Mouse (Mus musculus): ENCODE results near the gene Dazap1. TPM values are rescaled to one million over a fixed set of nuclear protein-coding genes. Genes with fewer than 3 reads are reported as not detected.

Dazap1 gene
- polyA plus RNA-seq, 1 experiment from 2014 or later, result 64.9 TPM

- Histone ChIP-seq H3K4me3 (no peak overlapping the region), H3K9ac (no peak overlapping the region), H3K9me3 (replicated peaks) (no peaks in the 10 kb centered on the region), H3K27ac (no peak overlapping the region), H3K4me2 (no peak overlapping the region), H3K4me1 (no peaks in the 10 kb centered on the region), H3K27me3 (no peaks in the 10 kb centered on the region), H3K36me3 (ENCODE audit: poor library complexity, severe bottlenecking) (peaks cover 98% of the 10 kb centered on the region)
- ATAC-seq, result no peak
- 85% methylated on average over 8 of the region's 8 CpGs for WGBS
Measured at GRCm38 (mm10) chr10:80281921-80282371, 20.7 kb downstream of the Dazap1 start.

GRCm38 (mm10) chr10:80282481-80283441 lies 21.5 kb downstream of the Dazap1 start:
- no peak overlapping the region for H3K9ac ChIP-seq
- 90% methylated on average over 20 of the region's 20 CpGs for WGBS

GRCm38 (mm10) chr10:80285222-80286070 lies 24.2 kb downstream of the Dazap1 start:
- no peak overlapping the region for H3K9ac ChIP-seq
- no peaks in the 10 kb centered on the region for H3K4me1 ChIP-seq
- H3K9me3 ChIP-seq (replicated peaks), result no peaks in the 10 kb centered on the region
- no peak overlapping the region for H3K4me3 ChIP-seq
- H3K4me2 ChIP-seq, result no peak overlapping the region
- WGBS, result 86% methylated on average over 14 of the region's 15 CpGs
- H3K36me3 ChIP-seq (ENCODE audit: poor library complexity, severe bottlenecking), result peaks cover 88% of the 10 kb centered on the region
- no peak overlapping the region for H3K27ac ChIP-seq
- no peaks in the 10 kb centered on the region for H3K27me3 ChIP-seq
- no peak for ATAC-seq

More at GRCm38 (mm10) chr10:80282481-80283441, 21.5 kb downstream of the Dazap1 start:
- no peaks in the 10 kb centered on the region for H3K9me3 ChIP-seq (replicated peaks)
- no peak overlapping the region for H3K4me2 ChIP-seq
- H3K36me3 ChIP-seq (ENCODE audit: poor library complexity, severe bottlenecking), result peaks cover 98% of the 10 kb centered on the region
- H3K27ac ChIP-seq, result no peak overlapping the region
- H3K27me3 ChIP-seq, result no peaks in the 10 kb centered on the region
- ATAC-seq, result no peak
- no peaks in the 10 kb centered on the region for H3K4me1 ChIP-seq
- no peak overlapping the region for H3K4me3 ChIP-seq

- Histone ChIP-seq H3K27ac (peak overlapping the region; percentile 25; the same call in 1 of the 2 replicates), H3K4me3 (no peak overlapping the region), H3K4me2 (no peak overlapping the region), H3K27me3 (no peaks in the 10 kb centered on the region), H3K9me3 (replicated peaks) (no peaks in the 10 kb centered on the region), H3K36me3 (ENCODE audit: poor library complexity, severe bottlenecking) (peaks cover 62% of the 10 kb centered on the region), H3K4me1 (peaks cover 7% of the 10 kb centered on the region), H3K9ac (no peak overlapping the region)
- ATAC-seq, result no peak
- WGBS, result 92% methylated on average over 12 of the region's 12 CpGs
Measured at GRCm38 (mm10) chr10:80288097-80288496, 26.8 kb downstream of the Dazap1 start.

- no peak for ATAC-seq
- H3K36me3 ChIP-seq (ENCODE audit: poor library complexity, severe bottlenecking), result peaks cover 61% of the 10 kb centered on the region
- H3K27me3 ChIP-seq, result no peaks in the 10 kb centered on the region
- no peak overlapping the region for H3K4me2 ChIP-seq
- peaks cover 13% of the 10 kb centered on the region for H3K4me1 ChIP-seq
- no peaks in the 10 kb centered on the region for H3K9me3 ChIP-seq (replicated peaks)
- WGBS, result 70% methylated on average over 8 of the region's 8 CpGs
- H3K27ac ChIP-seq, result peak overlapping the region; percentile 25; the same call in 1 of the 2 replicates
- no peak overlapping the region for H3K4me3 ChIP-seq
- H3K9ac ChIP-seq, result no peak overlapping the region
Measured at GRCm38 (mm10) chr10:80288657-80289056, 27.4 kb downstream of the Dazap1 start.

GRCm38 (mm10) chr10:80292251-80293146 lies 31.2 kb downstream of the Dazap1 start, which contains the start of gene Rps15:
Gene Rps15 (plus strand): TSS chr10:80292453.
- H3K4me3 ChIP-seq, result peak within 1 kb of the TSS; percentile 91

GRCm38 (mm10) chr10:80293325-80293724 lies 32.0 kb downstream of the Dazap1 start:
- Histone ChIP-seq H3K4me3 (peak overlapping the region; percentile 91), H3K27me3 (no peaks in the 10 kb centered on the region), H3K4me1 (peaks cover 60% of the 10 kb centered on the region), H3K27ac (peak overlapping the region; percentile 93), H3K4me2 (peak overlapping the region; percentile 80), H3K9ac (peak overlapping the region; percentile 99), H3K36me3 (ENCODE audit: poor library complexity, severe bottlenecking) (peaks cover 30% of the 10 kb centered on the region), H3K9me3 (replicated peaks) (no peaks in the 10 kb centered on the region)
- ATAC-seq, result no peak
- 25% methylated on average over 14 of the region's 14 CpGs for WGBS

More at GRCm38 (mm10) chr10:80292251-80293146, 31.2 kb downstream of the Dazap1 start, which contains the start of gene Rps15:
- Histone ChIP-seq H3K36me3 (ENCODE audit: poor library complexity, severe bottlenecking) (peaks cover 38% of the 10 kb centered on the region), H3K9me3 (replicated peaks) (no peaks in the 10 kb centered on the region), H3K9ac (peak within 1 kb of the TSS; percentile 99), H3K4me1 (peaks cover 51% of the 10 kb centered on the region), H3K4me2 (peak within 1 kb of the TSS; percentile 80), H3K27me3 (no peaks in the 10 kb centered on the region), H3K27ac (peak within 1 kb of the TSS; percentile 93)
- ATAC-seq, result peak; percentile 81
- 0% methylated on average over 72 of the region's 72 CpGs for WGBS

GRCm38 (mm10) chr10:80294311-80294710 lies 33.0 kb downstream of the Dazap1 start:
- H3K9me3 ChIP-seq (replicated peaks), result no peaks in the 10 kb centered on the region
- peak overlapping the region; percentile 99 for H3K9ac ChIP-seq
- H3K27me3 ChIP-seq, result no peaks in the 10 kb centered on the region
- ATAC-seq, result no peak
- H3K27ac ChIP-seq, result no peak overlapping the region
- H3K36me3 ChIP-seq (ENCODE audit: poor library complexity, severe bottlenecking), result peaks cover 21% of the 10 kb centered on the region
- WGBS, result 79% methylated on average over 4 of the region's 4 CpGs
- H3K4me3 ChIP-seq, result no peak overlapping the region
- H3K4me1 ChIP-seq, result peaks cover 65% of the 10 kb centered on the region
- 0 out of 2 replicates have a peak overlapping the region, but pooled peaks have one; percentile 80 for H3K4me2 ChIP-seq

- peak overlapping the region; percentile 90; the same call in 1 of the 2 replicates for H3K27ac ChIP-seq
- no peaks in the 10 kb centered on the region for H3K27me3 ChIP-seq
- peaks cover 20% of the 10 kb centered on the region for H3K36me3 ChIP-seq (ENCODE audit: poor library complexity, severe bottlenecking)
- H3K9me3 ChIP-seq (replicated peaks), result no peaks in the 10 kb centered on the region
- 0 out of 2 replicates have a peak overlapping the region, but pooled peaks have one; percentile 86 for H3K4me2 ChIP-seq
- H3K4me1 ChIP-seq, result peaks cover 70% of the 10 kb centered on the region
- H3K9ac ChIP-seq, result peak overlapping the region; percentile 99; the same call in 1 of the 2 replicates
- no peak for ATAC-seq
- WGBS, result 45% methylated on average over 7 of the region's 7 CpGs
- H3K4me3 ChIP-seq, result no peak overlapping the region
Measured at GRCm38 (mm10) chr10:80294788-80295303, 33.6 kb downstream of the Dazap1 start.

GRCm38 (mm10) chr10:80295618-80296425 lies 34.5 kb downstream of the Dazap1 start, which contains the start of gene Apc2:
Gene Apc2 (plus strand): TSS chr10:80295977.
- ATAC-seq, result peak; percentile 39
- Histone ChIP-seq H3K4me3 (peak within 1 kb of the TSS; percentile 73), H3K4me1 (peaks cover 80% of the 10 kb centered on the region), H3K9me3 (replicated peaks) (no peaks in the 10 kb centered on the region), H3K9ac (peak within 1 kb of the TSS; percentile 99), H3K27ac (peak within 1 kb of the TSS; percentile 90), H3K36me3 (ENCODE audit: poor library complexity, severe bottlenecking) (peaks cover 20% of the 10 kb centered on the region), H3K4me2 (peak within 1 kb of the TSS; percentile 86), H3K27me3 (no peaks in the 10 kb centered on the region)
- WGBS, result under 1% methylated on average over 26 of the region's 26 CpGs

Measured in forebrain, embryonic 13.5 days (tissue).